Mouse (Mus musculus) layer of hippocampus, postnatal 36 days (tissue): Measurements from ENCODE around the gene Nup133. TPM values are rescaled to one million over a fixed set of nuclear protein-coding genes. Genes with fewer than 3 reads are reported as not detected.

ENCODE experiments used
- DNase-seq, 2 experiments: peaks; one replicate each; pipeline ENCODE4 v3.0.0; 2022
- total RNA-seq, 2 experiments: library from RNA; stranded (reverse); gene quantifications; 2 replicates each; pipeline ENCODE4 v1.2.3; 2021

The Nup133 gene
- total RNA-seq, 2 experiments from 2014 or later = 21.8 to 22.2 TPM

DNA sequence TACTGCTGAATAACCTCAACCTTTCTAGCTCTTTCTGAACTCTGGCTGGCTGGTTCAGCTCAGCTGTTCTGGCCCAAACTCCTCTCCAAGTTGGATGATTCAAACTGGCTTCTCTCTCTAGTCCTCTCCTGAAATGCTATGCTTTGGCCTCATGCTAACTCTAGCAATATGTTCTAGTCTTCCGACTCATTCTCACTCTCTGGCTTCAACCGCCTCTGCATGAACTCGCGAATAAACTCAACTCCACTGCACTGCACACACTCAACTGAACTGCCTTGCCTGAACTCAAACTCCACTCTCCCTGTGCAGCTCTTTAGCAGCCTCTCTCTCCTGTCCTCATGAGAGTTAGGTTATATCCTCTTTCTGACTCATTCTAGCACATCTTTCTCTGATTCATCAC is 61.9 kb downstream of the Nup133 start:
- no peak for DNase-seq

DNA sequence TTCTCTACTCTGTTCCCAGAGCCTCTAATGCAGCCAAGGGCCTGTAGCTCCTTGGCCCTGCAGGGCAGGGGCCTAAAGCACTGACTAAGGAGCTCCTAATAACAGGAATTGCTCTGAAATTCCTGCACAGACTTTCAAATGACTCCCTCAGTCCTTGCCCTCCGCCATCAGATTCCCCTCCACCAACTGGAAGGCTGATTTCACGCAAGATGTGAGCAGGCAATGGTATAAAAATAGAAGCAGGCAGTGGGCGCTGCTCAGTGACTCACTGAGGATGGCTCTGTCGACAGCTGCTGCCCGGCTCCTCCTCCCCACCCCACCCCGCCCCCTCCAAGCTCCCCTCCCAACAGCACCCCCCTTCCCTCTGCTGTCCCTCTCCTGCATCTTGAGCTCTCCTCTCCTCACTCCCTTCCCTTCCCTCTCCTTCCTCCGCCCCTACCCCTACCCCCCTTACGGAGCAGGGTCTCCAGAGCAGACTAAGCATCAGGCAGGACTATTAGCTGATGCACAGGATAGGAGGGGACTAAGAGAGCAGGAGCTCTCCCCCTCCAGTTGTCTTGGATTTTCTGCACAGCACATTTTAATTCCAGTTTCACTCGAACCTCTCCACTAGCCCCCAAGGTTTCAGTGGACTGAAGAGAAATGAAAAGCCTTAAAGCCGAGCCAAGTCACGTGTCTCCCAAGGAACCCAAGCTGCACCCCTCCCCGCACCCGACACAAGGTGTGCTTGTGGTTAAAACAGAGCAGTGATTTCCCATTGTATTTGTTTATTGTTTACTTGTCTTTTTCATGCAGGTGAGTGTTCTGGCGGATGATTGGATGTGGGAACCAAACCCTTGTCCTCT is 64.1 kb downstream of the Nup133 start:
- DNase-seq = peak; percentile 73 to 77

DNA sequence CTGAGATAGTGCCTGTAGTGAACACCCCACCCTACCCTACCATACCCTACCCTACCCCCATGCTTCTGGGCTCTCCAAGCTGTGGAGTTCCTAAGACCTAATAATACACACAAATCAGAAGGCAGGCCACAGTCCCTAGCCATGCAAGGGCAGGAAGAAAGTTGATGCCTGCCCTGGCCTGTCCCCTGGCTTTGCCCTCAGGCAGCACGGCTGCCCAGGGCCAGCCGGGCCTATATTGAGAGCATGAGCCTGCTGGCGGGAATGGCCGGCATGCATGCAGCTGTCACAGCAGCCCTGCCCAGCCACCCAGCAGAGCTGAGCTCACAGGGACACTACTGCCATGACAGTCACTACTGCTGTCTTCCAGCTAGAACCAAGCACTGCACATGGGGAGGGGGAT is 66.0 kb downstream of the Nup133 start:
- DNase-seq = no peak

DNA sequence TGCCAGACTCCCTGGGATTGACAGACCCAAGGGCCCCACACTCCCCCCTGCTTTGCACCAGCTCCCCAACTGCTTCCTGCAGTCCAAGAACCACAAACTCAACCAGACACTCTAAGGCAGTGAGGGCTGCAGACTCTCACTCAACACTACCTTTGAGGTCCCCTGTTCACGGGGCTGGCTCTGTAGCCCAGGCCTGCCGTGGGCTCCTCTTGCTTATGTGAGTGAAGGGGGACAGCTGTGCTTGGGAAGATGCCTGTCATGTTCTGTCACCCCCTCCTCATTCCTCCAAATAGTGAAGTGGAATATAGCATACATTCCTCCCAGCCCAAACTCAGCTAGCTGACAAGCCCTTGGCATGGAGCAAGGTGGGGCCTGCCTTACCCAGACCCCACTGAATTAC is 66.7 kb downstream of the Nup133 start:
- DNase-seq = no peak

DNA sequence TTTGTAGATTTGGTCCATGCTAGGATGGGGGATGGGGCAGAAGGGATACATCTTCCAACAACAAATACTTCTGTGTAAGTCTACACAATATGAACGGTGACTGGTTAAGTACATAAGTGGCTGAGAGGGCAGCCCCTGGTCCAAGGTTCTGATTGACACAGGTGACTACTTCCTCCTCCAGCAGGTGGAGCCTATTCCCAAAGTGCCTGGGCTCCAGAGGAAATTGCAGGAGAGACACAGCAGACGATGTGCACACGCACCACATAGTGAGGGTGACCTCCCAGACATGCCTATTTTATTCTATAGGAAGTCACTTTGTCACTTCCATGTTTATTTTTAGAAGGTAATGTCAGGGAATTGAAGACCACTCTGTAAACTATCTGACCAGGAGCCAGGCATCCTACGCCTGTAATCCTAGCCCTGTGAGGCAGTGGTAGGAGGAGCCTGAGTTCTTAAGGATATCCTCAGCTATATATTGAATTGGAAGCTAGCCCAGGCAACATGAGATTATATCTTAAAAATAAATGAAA is 68.2 kb downstream of the Nup133 start:
- no peak for DNase-seq

DNA sequence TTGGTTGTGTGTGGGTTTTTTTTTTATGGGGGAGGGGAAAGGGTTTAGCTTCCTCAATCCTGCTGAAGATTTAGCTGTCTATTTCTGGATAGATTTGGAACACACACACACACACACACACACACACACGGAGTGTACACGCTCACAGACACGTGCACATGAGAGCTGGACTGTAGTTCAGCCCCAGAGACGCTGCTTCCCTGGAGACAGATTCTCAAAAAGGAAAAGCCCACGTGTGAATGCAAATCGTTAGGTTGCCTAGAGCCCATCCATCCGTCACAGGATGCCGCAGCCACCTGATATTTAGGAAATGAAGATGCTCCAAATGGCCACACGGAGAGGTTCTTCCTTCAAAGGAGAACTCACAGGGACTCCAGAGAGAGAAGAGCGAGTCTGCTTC is 68.8 kb downstream of the Nup133 start:
- DNase-seq = peak in 1 of 2 experiments; percentile 38

DNA sequence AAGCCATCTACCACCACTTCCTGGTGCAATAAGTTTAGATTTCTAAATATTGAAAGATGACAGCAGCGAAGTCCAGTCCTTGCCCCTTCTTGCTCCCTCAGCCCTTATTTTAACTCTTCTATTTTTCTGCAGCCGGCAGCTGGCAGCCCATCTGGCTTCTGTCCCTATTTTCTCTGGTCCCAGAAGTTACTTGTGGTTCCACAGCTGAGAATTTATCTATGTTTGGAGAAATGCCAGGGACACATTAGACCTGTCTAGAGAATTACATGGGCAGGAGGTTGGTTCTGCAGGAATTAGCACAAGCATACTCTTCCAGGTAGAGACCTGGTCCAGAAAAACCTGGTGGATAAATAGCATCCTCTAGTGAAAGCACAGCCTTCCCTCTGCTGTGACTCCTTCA is 71.2 kb downstream of the Nup133 start:
- DNase-seq = no peak

DNA sequence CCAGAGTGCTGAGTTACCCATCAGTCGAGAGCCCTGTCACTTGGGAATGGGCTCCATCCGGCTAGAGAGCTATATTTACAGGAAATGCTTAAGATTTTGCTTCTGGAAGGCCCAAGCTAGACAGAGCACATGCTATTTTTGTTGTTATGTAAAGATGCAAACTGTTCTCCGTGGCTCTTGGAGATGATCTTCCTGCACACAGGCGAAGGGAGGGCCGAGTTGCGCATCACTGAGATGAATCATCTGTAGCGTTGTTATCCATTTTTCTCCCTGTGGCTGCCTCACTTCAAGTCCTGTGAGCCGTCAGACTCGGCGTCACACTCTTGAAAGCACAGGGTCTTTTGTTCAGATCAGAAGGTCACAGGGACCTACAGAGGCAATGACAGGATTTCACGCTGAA is 74.7 kb downstream of the Nup133 start:
- DNase-seq = no peak

DNA sequence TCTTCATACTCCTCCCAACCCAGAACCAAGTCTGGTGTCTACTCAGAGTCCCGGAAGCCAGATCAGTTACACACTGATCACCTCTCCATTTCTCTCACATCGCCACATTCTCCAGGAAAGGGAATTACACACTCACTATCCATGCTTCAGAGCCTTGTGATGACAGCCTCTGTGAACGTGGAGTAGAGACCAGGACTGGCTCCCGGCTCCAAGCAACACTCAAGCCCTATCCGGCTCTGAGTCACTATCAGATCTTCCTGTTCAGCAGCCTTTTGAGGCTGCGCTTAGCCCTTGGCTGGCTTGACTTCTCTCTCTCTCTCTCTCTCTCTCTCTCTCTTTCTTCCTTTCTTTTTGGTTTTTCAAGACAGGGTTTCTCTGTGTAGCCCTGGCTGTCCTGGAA is 75.7 kb downstream of the Nup133 start:
- DNase-seq = no peak

DNA sequence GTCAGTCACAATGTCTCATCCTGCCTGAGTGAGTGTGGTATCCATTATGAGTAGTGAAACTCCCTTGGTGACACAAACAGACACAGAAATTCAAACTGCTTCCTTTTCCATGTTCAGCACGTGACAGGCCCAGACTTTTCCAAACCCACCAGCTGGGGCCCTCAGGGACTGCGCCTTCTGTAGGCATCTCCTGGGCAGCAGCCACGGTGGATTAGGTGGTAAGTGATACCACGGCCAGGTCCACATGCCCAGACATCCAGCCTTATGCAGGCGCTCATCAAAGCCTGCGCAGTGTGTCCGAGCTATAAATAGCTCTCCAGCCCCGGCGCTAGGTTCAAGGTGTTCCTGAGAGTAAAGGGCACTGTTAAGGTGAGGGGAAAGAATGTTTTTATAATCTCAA is 77.0 kb downstream of the Nup133 start:
- DNase-seq = no peak

DNA sequence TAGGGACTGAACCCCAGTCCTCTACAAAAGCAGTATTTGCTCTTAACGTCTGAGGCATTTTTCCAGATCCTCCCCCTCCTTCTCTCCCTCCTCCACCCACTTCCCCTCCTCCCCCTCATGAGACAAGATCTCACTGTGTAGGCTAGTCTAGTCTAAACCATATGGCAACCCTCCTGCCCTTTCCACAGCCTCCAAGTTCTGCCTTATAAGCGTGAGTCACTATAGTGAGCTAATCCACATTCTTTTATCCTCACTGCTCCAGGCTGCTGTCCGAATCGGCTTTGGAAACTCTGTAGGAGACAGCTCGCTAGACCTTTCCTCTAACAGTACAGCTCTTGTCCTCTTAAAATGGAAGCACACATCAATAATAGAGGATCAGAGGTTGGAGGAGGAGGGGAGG is 82.1 kb downstream of the Nup133 start:
- DNase-seq = no peak

DNA sequence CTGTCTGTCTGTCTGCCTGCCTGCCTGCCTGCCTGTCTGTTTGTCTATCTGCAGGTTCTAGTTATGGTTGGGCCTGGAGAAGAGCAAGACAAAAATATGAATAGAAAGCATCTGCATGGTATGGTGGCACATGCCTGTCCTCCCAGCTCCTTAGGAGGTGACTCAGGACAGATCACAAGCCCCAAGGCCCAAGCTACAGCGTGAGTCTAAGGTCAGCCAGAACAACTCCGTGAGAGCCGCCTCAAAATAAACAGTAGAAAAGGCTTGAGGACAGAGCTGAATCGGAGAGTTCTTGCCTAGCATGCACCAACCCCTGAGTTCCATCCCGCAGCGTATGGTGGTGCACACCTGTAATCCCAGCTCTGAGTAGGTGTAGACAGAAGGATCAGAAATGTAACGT is 83.3 kb downstream of the Nup133 start:
- no peak for DNase-seq

DNA sequence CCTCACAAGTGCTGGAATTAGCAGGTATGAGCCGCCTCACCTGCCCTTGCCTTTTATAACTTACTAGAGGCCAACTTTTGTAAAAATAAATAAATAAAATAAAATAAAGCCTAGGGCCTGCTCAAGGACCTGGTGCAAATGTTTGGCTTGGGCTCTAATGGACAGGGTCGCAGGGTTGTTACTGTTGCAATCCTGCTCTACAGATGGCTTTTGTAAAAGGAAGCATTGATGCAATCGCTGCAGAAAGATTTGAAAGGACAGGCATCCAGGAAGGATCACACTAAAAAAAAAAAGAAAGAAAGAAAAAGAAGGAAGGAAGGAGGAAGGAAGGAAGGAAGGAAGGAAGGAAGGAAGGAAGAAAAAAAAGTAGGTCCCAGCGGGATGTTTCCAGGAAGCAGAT is 88.7 kb downstream of the Nup133 start:
- no peak for DNase-seq

DNA sequence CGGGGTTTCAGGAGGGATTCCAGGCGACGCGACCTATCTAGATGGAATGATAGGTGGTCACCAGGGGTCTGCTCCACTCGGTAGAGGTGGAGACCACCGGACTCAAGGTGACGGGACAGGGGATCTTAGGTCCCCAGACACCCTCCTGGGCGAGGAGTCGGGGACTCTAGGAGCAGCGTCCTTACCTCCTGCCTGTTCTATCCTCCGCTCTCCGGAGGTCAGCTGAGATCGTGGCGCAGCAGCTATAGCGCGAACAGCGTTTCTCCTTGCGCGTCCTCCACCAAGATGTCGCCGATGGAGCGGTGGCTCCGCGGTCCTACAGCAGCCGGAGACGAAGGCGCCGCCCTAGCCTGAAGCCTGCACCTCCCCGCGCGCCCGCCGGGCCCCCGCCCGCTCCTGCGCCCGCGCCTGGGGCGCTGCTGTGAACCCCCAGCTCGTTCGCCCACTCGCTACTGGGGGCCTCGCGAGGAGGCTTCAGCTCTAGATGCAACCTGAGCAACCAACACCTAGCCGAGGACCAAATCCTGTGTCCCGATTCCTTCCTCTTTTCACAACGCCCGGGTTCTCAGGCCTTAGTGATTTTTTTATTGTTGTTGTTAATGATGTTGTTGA is 89.3 kb downstream of the Nup133 start, which contains the start of gene Ccsap:
Gene Ccsap (minus strand): TSS at position 562 of the 612 bp plus-strand sequence.
- peak; percentile 68 to 76 for DNase-seq

DNA sequence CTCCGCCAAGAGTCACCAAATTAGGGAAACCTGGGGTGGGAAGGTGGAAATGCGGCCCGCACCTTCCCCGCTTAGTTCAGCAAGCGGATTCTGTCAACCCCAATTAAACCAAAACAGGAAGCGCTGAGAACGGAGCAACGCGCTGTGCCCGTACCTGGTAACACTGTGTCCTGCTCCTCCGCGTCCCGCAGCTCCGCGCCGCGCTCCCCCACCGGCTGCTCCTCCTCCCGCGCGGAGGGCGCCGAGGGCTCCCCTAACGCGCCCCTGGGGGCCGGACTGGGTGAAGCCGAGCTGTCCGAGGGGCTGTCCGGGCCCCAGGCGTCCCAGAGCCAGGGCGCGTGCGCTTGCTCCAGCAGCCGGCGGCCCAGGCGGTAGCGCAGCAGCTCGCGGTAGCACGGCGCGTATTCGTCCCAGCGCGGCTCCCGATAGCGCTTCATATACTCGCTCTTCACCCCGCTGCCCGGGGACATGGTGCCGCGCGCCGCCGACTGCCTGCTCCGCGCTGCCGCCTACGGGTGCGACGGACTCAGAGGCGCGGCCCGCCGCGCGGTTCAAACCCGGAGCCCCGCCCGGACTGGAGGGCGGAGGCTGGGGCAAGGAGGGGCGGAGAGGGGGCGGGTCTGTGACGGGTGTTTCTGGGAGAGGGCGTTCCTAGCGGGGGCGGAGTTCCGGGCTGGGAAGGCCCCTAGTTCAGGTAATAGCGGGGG is 90.0 kb downstream of the Nup133 start:
- peak; percentile 91 for DNase-seq

DNA sequence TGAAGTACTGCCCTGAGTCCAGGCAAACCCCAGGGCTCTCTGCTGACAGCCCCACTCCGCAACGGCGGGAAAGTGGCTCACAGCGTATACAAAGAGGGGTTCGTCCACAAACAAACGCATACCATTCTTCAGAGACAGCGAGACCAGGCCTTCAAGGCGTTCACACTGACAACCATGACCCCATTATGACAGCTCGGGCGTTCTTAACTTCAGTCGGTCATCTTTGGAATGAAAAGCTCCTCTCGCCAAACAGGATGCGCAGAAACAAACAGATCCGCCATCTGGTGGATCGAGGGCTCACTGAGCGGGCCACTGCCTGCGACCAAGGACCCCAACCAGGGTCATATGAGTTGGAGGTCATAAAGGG is 90.5 kb downstream of the Nup133 start:
- no peak for DNase-seq

DNA sequence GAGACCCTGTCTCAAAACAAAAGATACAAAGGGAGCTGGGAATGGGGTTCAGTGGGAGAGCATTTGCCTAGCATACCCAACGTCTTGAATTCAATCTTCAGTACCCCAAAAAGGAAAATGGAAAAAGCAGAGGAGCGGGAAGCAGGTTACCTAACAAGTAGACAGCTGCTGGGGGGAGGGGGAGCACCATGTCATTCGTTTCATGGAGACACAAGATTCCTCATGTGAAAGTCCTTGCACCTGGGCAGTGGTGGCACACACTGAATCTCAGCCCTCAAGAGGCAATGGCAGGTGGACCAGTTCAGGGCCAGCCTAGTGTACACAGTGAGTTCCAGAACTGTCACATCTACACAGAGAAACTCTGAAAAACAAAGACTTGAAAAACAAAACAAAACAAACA is 91.7 kb downstream of the Nup133 start:
- DNase-seq = no peak

DNA sequence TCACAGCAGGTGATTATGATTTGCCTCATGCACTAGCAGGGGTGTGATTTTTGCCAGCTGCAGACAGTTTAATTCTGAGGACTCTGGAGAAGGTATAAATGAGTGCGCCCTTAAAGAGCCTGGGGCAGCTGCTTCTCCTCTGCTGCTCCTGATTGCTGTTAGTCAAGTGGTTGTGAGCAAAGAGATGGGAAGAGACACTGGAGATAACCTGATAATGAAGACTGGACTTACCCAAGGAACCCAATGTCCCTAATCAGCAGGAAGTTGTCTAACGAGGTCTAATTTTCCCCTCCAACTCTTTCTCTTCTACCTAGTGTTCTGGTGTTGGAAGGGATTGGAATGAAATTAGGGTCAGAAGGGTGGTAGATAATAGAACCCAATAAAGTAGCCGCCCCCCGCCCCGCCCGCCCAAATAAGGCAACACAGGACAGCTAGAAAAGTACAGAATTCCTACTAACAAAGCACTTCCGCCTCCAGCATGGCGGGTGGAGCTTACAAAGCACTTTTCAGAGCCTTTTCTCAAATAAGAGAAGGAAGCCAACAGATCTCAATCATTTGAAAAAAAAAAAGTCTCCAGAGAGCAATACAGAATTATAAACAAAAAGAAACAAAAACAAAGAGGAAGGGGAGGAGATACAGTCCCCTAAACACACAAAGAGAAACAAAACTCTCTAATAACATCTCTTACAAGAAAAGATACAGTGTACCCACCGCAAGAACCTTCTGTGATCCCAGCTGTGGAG is 94.2 kb downstream of the Nup133 start:
- no peak for DNase-seq

DNA sequence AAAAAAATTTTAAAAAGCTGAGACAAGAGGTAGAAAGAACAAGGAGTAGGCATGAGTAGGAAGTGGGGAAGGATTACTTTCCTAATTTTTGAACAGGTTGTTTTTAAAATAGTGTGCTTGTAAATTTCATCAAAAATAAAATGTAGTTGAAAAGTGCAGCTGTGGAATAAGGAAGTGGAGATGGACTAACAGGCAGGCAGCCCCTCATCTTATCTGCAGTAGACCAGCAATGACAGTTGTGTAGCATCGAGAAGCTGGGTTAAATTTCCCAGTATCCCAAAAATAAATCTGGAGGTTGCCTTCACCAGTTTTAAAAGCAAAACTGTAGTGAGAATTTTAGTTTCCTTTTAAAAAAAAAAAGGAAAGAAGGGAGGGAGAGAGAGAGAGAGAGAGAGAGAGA is 94.8 kb downstream of the Nup133 start:
- no peak for DNase-seq

DNA sequence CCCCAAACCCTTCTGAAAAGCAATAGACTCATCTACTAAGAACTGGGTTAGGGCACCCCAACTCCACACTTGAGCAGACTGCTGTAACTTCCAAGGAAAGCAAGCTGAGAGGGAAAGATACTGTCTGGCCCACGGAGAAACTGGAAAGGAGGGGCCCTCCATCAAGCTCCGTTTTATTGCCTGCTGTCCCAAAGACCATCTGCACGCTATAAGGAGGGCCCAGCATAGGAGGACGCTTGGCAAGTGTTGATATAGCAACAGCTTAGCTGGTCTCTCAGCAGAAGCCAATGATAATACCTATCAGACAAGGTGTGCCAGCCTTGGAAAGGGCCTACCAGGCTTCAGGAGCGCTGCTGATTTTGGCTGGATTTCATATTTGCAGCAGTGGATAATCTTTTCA is 97.5 kb downstream of the Nup133 start:
- no peak for DNase-seq

DNA sequence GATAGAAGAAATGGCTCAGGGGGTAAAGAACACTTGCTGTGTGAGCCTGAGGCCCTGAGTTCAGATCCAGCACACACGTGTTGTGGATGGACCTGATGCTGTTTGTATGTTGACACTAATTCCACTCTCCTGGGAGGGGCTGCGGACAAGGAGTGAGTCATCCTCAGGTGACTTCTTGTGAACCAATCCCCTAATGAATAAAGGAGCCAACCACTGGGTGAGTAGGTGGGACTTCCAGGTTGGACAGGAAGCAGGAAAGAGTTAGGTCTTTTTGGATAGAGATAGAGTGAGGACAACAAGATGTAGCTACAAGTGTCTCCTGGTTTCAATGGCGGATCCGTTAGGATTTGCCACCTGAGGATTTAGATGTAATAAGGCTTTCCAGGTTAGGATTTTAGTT is 99.7 kb downstream of the Nup133 start:
- DNase-seq = no peak

DNA sequence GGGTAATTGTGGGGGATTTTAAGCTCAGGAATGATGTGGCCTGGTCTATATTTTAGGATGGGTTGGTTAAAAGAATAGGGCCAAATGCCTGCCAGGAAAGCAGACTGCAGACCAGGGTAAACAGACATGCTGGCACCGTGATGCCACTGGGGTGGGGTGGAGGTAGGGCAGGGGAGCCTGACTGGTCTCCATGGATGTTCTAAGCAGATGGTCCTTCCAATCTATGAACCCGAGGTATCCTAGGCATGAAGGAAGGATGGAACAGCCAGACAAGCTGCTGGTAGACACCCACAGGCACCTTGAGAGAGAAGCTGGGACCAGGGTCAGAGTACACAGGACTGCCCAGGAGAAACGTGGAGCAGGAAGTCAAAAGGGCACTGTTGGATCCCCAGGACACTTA is 101.5 kb downstream of the Nup133 start:
- DNase-seq = no peak
